Mouse (Mus musculus): ENCODE results near the gene Rab37.
A peak's percentile ranks its signal among the peaks of the same experiment; 100 is the strongest.

Gene Rab37

DNA sequence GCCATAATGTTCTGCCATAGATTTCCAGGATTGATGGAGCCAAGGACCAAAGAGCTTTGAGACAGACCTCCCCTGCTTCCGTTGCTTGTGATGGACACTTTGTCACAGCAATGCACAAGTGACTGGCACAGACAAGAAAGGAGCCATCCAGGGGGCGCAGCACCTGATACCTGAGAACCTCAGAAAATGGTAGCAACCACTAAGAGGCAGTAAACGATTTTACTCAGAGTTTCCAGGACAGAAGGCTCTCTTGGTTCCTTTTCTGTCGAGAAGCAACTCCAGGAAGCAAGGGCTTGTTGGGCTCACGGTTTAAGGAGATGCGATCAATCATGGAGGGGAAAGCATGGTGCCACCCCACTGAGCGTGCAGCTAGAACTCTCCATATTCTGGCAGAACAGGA is 5.0 kb upstream of the Rab37 start:
- no peak for DNase-seq (ENCODE audit: low read depth)

DNA sequence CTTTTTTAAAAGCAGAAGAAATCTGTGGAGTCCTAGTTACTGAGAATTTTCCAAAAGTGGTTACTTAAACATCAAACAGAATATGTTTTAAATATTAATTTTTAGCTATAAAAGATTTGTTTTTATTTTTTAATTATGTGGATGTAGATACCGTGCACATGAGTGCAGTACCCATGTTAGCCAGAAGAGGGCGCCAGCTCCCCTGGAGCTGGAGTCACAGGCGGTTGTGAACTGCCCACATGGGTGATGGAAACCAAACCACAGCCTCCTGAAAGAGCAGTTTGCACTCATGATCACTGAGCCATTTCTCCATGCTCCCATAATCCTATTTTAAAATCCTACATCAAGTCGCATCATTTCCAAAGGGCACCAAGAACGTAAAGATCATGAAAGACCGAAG is 1.4 kb upstream of the Rab37 start:
- DNase-seq (ENCODE audit: low read depth): peak; percentile 25

DNA sequence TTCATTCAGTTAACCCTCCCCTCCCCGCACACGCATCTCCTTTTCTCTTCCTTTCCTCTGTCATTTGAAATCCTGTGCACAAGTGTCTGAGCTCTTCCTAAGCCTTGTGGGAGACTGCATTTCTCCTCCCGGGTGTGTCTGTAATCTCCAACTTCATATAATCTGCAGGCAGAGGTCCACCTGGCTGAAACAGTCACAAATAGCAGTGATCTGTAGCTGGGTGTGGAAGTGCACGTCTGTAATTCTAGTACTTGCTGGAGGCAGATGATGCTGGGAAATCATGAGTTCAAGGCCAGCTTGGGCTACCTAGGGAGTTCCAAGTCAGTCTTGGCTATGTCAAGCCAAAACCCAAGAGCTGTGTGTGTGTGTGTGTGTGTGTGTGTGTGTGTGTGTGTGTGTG is 909 bp downstream of the Rab37 start:
- no peak for DNase-seq (ENCODE audit: low read depth)

DNA sequence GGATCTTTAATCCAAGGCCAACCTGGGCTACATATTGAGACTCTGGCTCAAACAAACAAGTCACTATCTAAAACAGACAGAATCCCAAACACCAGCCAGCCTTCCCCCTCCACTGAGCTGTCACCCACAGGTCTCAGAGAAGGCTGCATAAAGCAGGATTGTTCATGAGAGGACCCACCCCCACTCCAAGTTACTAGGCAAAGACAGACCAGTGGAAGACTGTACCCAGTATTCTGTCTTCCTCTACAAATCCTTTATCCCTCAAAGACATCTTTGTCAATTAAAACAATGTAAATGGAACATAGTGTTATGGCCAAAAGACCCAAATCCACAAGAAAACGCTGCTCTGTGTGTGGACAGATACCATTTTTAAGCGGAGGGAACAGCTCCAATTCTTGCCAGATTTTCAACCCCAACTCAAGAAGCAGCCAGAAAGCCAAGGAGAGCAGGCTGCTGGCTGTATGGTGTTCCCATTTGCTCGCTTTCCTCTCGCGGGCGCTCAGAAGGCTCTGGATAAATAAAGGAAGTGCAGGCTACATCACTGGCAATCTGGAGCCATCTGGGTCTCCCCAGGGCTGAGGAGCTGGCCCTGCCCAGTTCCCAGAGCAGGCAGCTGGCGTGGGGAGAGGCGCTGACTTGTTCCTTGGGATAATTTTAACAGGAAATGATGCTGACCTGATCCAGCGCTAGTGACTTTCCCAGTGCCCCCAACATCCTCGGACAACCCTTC is 7.1 kb downstream of the Rab37 start:
- DNase-seq (ENCODE audit: low read depth): no peak

DNA sequence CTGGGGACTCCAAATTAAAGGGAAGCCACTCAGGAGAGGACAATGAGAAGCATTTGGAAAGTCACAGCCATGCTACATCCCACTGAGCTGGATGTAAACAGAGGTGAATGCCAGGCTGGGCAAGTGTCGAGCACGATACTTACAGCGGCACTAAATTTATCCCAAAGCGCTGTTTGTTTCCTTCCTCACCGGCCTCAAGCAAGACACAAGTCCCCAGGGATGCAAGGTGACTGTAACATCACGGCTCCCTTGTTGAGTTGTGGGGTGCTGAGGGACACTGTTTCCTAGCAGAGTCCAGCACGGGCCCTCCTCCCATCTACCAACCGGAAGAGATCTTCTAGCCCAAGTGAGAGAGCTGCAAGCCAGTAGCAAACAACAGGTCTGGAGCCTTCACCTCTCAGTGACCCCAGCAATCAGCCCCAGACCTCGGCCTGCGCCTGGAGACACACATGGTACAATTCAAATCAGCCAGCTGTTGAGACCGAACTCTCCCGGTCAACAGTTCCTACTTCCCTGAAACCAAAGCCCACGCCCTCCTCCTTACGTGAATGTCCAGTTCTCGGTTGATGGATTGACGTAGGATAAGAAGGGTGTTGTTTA is 8.1 kb downstream of the Rab37 start:
- DNase-seq (ENCODE audit: low read depth): no peak

DNA sequence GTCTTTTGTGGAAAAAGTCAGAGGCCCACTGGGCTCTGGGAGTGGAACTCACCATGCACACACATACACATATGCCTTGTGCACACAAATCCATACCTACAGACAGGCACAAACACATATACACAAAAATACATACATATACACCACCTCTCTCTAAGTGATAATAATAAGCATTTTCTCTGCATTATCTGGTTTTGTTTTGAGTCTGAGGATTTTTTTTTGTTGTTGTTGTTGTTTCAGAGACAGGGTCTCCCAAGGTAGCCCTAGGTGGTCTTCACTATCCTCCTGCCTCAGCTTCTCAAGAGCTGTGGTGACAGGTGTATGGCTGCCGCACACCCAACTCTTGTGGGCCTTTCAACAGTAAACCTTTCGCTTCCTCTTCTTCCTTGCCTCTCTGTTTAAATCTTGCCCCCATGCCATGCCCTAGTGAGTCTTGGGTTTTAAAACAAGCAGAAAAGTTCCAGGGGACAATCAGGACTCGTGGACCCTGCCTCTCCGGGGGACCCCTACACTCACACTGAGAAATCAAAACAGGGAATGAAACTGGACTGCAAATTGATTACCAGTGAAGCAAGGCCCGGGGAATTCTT is 8.9 kb downstream of the Rab37 start:
- DNase-seq (ENCODE audit: low read depth): no peak

DNA sequence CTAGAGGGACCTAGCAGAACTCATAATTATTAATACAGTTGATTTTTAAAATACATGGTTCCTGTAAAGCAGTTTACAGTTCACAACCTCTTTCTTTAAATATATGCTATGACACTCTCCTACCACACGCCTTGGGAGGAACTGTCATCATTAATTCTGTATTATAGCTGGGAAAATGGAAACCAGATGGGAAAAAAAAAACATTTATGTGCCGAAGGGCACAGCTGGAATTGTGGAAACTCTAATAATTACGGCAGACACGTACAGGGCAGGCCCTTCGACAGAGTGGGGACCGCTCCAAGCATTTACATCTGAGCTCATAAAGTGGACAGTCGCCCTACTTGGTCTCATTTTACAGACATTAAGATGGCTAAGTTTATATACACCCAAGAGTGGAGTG is 9.5 kb downstream of the Rab37 start:
- no peak for DNase-seq (ENCODE audit: low read depth)

DNA sequence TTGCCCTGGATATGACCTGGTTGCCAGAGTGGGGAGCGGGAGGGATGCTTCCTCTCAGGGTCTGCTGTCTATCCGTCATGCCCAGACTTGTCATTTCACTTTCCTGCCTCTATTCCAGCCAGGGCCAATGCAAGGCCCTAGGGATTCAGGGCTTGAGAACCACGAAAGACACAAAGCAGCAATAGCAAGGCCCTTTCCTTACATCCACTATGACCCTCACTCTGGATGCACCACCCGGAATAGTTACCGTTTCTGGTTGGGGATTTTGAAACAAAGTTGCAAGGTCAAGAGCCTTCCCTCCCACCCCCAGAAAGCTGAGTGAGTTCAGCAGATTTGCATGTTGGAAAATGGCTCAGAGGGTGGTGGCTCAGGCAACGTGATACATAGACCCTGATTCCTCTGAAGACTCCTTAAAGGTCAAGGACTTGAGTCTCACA is 10.4 kb downstream of the Rab37 start:
- DNase-seq (ENCODE audit: low read depth): no peak

DNA sequence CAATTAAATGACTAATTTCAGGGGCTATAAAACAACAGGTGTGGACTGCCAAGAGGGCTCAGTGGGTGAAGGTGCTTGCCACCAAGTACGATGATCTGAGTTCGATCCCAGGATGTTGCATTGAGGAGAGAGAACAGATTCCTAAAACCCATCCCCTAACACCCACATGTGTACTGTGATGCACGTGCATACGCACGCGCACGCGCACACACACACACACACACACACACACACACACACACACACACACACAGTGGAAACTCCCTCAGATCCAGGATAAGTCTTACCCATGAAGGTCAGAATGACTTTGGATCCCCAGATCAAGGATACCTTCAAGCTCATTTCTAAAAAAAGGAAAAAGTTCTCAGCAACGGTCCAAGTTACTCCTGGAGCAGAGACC is 10.9 kb downstream of the Rab37 start:
- DNase-seq (ENCODE audit: low read depth): no peak

DNA sequence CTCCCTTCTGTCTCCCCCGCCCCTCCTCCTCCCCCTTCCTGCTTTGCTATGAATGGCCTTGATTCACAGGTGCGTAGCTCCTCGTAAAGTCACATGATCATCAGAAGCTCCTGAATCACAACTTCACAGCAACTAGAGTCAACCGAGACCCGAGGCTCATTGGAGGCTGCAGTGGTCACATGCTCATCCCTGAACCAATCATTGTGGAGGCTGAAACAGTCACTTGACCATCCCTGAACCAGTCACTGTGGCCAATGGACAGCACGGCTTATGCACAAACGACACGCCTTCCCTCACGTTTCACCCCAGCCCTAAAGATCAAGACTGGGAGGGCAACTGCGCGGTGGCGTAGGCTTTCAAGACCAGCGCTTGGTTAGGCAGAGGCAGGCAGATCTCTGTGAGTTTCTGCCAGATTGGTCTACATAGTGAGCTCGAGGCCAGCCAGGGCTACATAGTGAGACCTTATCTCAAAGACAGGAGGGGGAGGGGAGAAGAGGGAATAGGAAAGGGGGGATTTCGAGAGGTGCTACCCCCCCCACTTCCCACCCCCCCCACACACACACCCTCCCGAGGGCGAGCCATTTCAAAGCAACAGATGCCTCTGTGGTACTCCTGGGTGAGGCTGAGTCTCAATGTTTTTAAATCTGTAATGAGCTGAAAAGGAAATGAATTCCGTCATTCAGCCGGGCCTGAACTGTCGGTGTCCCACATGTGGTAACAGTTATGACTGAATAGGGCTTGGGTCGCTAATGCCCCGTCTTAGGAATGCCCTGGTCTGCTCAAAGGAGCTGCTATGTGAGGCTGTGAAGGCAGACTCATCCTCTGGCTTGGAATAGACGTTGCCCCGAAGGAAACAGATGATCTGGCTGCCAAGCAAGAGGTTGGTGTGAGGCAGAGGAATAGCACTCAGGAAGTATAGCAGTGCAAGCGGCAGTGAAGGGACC is 12.5 kb downstream of the Rab37 start:
- DNase-seq (ENCODE audit: low read depth): peak; percentile 22

DNA sequence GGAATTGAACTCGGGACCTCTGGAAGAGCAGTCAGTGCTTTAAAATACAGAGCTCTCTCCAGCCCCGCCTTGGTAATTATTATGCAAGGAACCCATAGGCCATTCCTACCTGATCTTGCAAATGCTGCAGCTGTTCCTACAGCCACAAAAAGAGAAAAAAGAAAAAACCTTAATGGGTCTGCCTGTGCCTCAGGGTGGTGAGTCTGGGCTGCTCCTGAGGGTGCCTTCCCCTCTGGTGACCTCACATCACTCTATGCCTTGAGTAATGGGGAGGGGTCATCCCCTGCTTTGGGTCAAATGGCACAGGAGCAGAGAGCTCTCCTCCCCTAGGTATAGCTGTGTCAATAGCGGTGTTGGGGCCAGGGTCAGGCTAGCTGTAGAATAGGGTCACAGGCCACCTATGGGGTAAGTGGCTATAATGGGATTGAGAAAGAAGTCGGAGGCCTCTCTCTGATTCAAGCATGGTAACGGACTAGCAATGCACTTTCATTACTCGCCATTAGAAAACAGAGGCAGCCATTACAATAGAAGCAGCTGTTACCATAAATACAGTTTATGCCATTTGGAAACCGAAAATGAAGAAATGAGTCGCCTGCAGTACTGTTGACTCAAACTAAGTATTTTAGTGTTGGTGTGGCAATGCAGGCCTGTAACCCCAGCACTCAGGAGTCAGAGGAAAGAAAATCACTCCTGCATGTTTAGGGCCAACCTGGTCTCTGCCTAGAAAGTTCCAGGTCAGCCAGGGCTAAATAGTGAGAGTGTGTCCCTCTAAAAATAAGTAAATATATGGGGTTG is 13.7 kb downstream of the Rab37 start:
- DNase-seq (ENCODE audit: low read depth): no peak

DNA sequence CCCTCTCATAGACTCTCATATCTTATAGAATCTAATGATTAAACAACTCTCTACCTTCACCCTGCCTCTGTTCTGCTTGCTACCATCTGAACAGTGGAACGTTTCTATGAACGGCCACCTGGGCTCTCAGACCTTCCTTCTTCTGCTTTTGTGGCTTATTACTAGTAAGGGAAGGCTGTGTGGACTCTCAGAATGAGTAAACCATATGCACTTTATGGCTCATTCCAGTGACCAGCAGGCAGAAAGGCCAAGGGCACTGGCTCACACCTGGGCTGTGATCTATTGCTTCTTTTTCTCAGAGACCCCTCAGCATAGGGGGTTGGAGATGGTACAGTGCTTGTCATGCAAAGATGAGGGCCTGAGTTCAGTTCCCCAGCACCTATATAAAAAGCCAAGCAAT is 15.4 kb downstream of the Rab37 start:
- DNase-seq (ENCODE audit: low read depth): no peak

DNA sequence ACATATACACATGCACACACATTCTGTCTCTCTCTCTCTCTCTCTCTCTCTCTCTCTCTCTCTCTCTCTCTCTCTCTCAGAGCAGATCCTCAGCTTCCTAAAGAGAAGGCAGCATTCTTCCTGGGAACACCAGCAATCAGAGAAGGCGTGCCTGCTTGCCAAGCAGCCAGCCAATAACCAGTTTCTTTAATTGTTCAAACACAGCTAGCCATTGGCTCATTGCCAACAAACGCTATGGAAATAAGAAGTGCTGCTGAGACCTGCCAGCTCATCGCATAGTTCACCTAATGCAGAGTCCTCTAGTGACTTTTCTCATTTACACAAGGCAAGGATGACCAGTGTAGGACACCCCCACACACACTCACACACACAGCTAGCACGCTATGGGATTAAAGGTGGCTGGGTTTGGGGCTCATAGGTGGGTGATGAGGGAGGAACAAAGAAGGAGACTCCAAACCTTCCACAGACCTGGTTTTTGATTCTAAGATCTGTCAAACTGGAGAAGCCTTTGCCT is 16.2 kb downstream of the Rab37 start:
- peak; percentile 29 for DNase-seq (ENCODE audit: low read depth)

DNA sequence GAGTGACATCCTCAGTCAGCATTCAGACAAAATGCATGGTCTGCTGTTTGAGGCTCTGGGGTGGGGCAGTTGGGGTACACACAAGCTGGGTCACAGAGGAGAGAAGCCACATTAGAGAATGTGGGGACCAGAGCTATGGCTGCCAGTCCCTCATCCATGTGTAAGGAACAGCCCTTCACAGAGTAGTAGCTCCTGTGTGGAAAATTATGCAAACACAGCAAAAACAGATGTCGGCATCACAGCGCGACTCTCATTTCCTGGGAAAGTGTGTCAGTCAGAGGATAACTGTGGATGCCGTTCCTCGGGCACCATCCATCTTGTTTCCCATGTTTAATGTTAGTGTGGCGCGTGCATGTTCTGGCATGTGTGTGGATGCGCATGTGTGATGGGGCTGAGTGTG is 16.9 kb downstream of the Rab37 start:
- no peak for DNase-seq (ENCODE audit: low read depth)

DNA sequence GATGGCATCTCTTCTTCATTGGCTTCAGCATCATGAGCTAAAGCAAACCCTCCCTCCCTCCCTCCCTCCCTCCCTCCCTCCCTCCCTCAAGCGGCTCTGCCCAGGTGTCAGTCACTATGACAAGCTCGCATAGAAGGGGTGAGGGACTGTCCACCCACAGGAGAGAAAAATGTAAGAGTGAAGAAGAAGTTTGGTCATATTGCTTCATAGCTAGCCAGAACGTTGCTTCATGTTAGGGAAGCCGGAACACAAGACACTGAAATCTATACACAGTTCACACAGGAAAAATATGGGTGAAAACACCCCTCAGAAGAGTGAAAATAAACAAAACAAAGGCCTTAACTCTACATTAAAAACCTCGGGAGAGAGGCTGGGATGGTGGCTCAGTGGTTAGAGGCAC is 19.0 kb downstream of the Rab37 start:
- no peak for DNase-seq (ENCODE audit: low read depth)

DNA sequence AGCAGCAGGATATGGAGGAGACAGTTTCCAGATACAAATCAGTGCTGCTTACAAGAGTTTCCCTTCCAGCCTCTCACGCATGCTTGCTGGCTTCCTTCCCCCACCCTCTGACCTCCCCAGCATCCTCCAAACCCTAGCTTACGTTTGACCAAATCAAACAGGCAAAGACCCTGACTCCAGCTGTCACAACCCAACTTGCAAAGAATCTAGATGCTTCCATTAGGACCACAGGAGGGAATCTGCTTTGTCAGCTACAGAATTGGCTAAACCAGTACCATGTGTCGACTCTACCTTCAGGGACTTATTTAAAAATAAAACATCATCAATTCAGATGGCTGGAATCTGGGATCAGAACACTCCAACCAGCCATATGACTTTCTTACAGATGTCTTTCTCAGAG is 21.0 kb downstream of the Rab37 start:
- DNase-seq (ENCODE audit: low read depth): no peak

DNA sequence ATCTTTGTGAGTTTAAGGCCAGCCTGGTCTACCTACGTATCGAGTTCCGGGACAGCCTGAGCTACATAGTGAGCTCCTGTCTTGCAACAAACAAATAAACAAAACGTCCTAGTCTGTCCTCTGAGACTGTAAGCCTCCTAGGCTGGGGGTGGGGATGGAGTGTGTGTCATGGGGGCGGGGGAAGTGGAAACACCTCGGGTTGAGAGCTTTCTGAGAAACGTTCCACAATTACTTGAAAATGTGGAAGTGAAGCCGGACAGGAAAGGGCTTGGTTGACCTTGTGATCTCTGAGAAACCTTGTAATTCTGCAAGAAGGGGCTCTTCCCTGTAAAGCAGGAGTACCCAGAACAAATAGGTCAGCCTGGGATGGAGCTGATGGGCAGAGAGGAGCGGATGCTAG is 28.2 kb downstream of the Rab37 start:
- DNase-seq (ENCODE audit: low read depth): peak; percentile 35

DNA sequence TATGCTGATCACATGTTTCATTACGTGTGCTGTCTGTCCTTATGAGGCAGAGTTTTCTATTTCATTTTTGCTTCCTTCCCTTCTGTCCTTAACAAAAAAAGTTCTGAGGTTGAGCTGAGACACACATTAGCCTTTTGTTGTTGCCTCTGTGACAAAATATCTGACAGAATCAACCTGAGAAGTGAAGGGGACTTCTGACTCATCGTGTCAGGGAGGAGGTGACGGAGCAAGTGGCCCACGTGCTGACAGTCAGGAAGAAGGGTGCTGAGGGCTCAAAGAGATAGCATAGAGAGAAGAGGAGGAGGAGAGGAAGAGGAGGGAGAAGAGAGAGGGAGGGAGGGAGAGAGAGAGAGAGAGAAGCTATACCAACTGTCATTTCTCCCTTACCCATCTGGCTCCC is 37.3 kb downstream of the Rab37 start:
- DNase-seq (ENCODE audit: low read depth): peak; percentile 70

DNA sequence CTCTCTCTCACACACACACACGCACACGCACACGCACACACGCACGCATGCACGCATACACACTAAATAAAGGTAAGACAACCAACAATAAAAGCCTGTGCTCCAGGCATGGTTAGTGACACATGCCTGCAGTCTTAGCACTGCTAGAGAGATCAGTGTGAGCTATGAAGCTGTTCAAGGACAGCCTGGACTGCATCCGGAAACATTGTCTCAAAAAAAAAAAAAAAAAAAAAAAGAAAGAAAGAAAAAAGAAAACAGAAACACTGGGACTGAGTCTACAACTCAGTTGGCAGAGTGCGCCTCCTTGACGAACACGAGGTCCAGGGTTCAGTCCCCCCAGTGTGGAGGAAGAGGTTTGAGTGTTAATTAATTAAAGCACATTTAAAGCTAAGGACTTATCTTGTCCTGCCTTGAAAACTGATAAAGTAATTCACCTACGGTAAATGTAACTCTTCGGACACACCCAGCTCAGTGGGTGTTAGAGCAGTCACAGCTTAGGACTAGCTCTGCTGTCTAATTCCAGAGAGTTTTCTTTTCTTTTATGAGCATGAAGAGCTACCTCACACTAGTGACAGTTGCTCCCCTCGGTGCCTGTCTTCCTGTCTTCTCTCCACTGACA is 38.4 kb downstream of the Rab37 start:
- no peak for DNase-seq (ENCODE audit: low read depth)

DNA sequence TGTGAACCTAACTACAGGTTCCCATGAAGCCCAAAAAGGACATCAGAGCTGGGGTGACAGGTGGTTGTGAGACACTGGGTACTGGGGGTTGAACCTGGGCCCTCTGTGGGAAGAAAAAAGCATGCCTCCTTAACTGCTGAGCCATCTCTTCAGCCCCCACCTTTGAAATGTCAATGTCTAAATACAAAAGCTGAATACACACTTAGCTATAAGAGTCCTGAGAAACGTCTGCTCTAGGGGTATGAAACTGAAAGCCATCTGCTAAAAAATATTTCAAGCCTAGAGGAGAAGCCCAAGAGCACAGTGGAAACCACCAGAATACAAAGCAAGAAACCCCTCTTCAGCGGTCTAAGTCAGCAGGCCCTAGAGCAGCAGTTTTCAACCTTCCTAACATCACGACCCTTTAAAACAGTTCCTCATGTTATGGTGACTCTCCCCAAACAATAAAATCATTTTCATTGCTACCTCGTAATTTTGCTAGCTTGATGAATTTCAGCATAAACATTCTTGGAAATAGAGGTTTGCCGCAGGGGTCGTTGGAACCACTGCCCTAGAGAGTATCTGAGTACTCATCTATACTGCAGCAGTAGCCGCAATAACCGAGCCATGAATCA is 40.6 kb downstream of the Rab37 start:
- no peak for DNase-seq (ENCODE audit: low read depth)

DNA sequence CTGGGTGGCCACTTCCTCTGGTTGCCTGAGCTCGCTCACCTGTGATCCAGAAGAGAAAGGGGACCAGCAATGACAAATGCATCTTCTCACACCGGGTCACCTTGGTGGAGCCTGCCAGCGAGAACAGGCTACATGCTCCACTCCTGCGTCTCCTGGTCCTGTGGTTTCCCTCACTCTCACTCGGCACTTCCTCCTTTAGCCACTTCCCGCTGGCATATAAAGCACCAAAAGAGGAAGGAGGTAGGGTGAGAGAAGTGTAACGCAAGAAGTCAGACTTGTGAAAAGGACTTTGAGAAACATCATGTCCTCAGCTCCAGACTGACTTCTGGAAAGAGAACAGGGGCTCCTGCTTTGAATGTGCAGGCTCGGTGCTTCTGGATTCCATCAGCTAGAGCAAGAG is 42.6 kb downstream of the Rab37 start, which contains the start of gene Cd300lf:
TSS of gene Cd300lf (minus strand) at position 193 of the 400 bp plus-strand sequence.
- peak; percentile 82 for DNase-seq (ENCODE audit: low read depth)
